Mouse (Mus musculus) ES-Bruce4 (cell line): ENCODE data around the gene Eepd1.

Source experiments
- CTCF ChIP-seq: IDR thresholded peaks from one replicate; pipeline ENCODE4 v1.8.1; 2011; ENCODE audit warnings: low read depth, low read length
- EP300 ChIP-seq: IDR thresholded peaks from 2 replicates; pipeline ENCODE4 v1.6.1; 2011; ENCODE audit warnings: low read depth, low read length; ENCODE audit not compliant: insufficient read depth
- POLR2A ChIP-seq: IDR thresholded peaks from one replicate; pipeline ENCODE4 v1.8.1; 2011; ENCODE audit warnings: low read length; ENCODE audit not compliant: insufficient read depth

- no peak for TF ChIP-seq CTCF
- TF ChIP-seq EP300, result no peak
- no peak for TF ChIP-seq POLR2A
Measured at GRCm38 (mm10) chr9:25592355-25592955, 111.1 kb downstream of the Eepd1 start.
